In genomic region chr11:9190772-9191554, GRCm38 (mm10) we compare ENCODE assay signal across 9 mouse cellular contexts. TPM values are rescaled to one million over a fixed set of nuclear protein-coding genes. Genes with fewer than 3 reads are reported as not detected.
DNase-seq lines count a peak whose midpoint lies in the region; ATAC-seq and TF ChIP-seq lines count a peak whose summit lies in the region.
"Had no signal": no experiment of that assay in that cellular context is flagged by ENCODE, and none has a peak within 500 bp of the region (broad histone marks: within the 10 kb centered on the region; RNA-seq: fewer than 3 reads in every experiment).

No protein-coding gene starts in this region.

- 50% methylated on average over 11 of the region's 11 CpGs for WGBS in hindbrain, embryonic 15.5 days
- 47% methylated on average over 10 of the region's 11 CpGs for WGBS in limb, embryonic 14.5 days
- WGBS in neural tube, embryonic 14.5 days, result 58% methylated on average over 11 of the region's 11 CpGs

- H3K9ac ChIP-seq in hindbrain, embryonic 15.5 days, result no peak overlapping the region
- no peak overlapping the region for H3K9ac ChIP-seq in limb, embryonic 14.5 days (ENCODE audit: low read depth, low read length, severe bottlenecking)
- H3K9ac ChIP-seq in neural tube, embryonic 14.5 days (replicated peaks; ENCODE audit: low read depth, low read length), result no peak overlapping the region

- H3K4me1 ChIP-seq in hindbrain, embryonic 15.5 days (replicated peaks), result no peaks in the 10 kb centered on the region
- H3K4me1 ChIP-seq in limb, embryonic 14.5 days (ENCODE audit: control insufficient read depth, insufficient read depth, low read length), result no peaks in the 10 kb centered on the region
- H3K4me1 ChIP-seq in neural tube, embryonic 14.5 days (ENCODE audit: control insufficient read depth, insufficient read depth, low read length), result no peaks in the 10 kb centered on the region

- TF ChIP-seq POLR2A in limb, embryonic 14.5 days (IDR thresholded peaks at IDR 0.05; ENCODE audit: borderline replicate concordance, extremely low read depth, insufficient read depth, insufficient read length), result no peak

- no peak overlapping the region for H3K4me3 ChIP-seq in hindbrain, embryonic 15.5 days
- H3K4me3 ChIP-seq in limb, embryonic 14.5 days (replicated peaks; ENCODE audit: low read length), result no peak overlapping the region
- no peak overlapping the region for H3K4me3 ChIP-seq in neural tube, embryonic 14.5 days (ENCODE audit: low read depth, low read length)
- H3K4me3 ChIP-seq: erythroblast, embryonic 14.5 days had no signal

- no peaks in the 10 kb centered on the region for H3K27me3 ChIP-seq in hindbrain, embryonic 15.5 days
- H3K27me3 ChIP-seq in limb, embryonic 14.5 days (ENCODE audit: control insufficient read depth, insufficient read depth, low read length), result no peaks in the 10 kb centered on the region
- no peaks in the 10 kb centered on the region for H3K27me3 ChIP-seq in neural tube, embryonic 14.5 days (ENCODE audit: control insufficient read depth, insufficient read depth, low read length)

- ATAC-seq in hindbrain, embryonic 15.5 days (ENCODE audit: low FRiP score, low read depth), result 0 out of 2 replicates have a peak, but pooled peaks have one; percentile 45
- ATAC-seq in limb, embryonic 14.5 days (ENCODE audit: low FRiP score, low read depth), result peak; percentile 44; the same call in 1 of the 2 replicates
- peak; percentile 49; the same call in 1 of the 2 replicates for ATAC-seq in neural tube, embryonic 14.5 days (ENCODE audit: low read depth)

- no peaks in the 10 kb centered on the region for H3K9me3 ChIP-seq in hindbrain, embryonic 15.5 days
- no peaks in the 10 kb centered on the region for H3K9me3 ChIP-seq in limb, embryonic 14.5 days (ENCODE audit: control insufficient read depth, low read length)
- H3K9me3 ChIP-seq in neural tube, embryonic 14.5 days (ENCODE audit: control insufficient read depth, low read length), result no peaks in the 10 kb centered on the region

- H3K27ac ChIP-seq in hindbrain, embryonic 15.5 days (replicated peaks), result no peak overlapping the region
- no peak overlapping the region for H3K27ac ChIP-seq in limb, embryonic 14.5 days (replicated peaks; ENCODE audit: low read depth, low read length)
- H3K27ac ChIP-seq in neural tube, embryonic 14.5 days (ENCODE audit: low read depth, low read length), result no peak overlapping the region

- intact Hi-C loops in left cerebral cortex, postnatal 36 days (cut with DNase I), result no loop called here
- intact Hi-C loops in left cerebral cortex, postnatal 25 days (cut with DNase I), result no loop called here

- DNase-seq in lung, adult 18-20 months, result peak; percentile 7 to 28
- no peak for DNase-seq in lung, postnatal 14 days
- peak; percentile 22 for DNase-seq in limb, embryonic 14.5 days (ENCODE audit: low spot score)
- DNase-seq in left cerebral cortex, postnatal 36 days (ENCODE audit: low spot score in 2 of 2), result no peak
- DNase-seq in left cerebral cortex, postnatal 25 days (ENCODE audit: low spot score in 2 of 2), result no peak
- DNase-seq in cerebellum, adult 9-10 months, result no peak

- no peaks in the 10 kb centered on the region for H3K36me3 ChIP-seq in hindbrain, embryonic 15.5 days
- H3K36me3 ChIP-seq in limb, embryonic 14.5 days (ENCODE audit: control insufficient read depth, insufficient read depth, low read length), result no peaks in the 10 kb centered on the region
- no peaks in the 10 kb centered on the region for H3K36me3 ChIP-seq in neural tube, embryonic 14.5 days (ENCODE audit: control insufficient read depth, insufficient read depth, low read length)

- H3K4me2 ChIP-seq in hindbrain, embryonic 15.5 days, result no peak overlapping the region
- H3K4me2 ChIP-seq in limb, embryonic 14.5 days (replicated peaks; ENCODE audit: low read depth, low read length, severe bottlenecking), result no peak overlapping the region
- no peak overlapping the region for H3K4me2 ChIP-seq in neural tube, embryonic 14.5 days (ENCODE audit: low read depth, low read length)

RNA-seq across cellular contexts. Expression of gene Abca13, which starts 0.8 kb away (rescaled TPM):
- polyA plus RNA-seq in hindbrain, embryonic 15.5 days (2015; fragmentation: Nextera tagmentation; extraction: Ambion mirVana), result 0.03 TPM in 2 replicates
- 0.01 and 0.03 TPM in 2 replicates for polyA plus RNA-seq in limb, embryonic 14.5 days (2012; rRNA removed)
- 0.01 TPM in 1 of 2 replicates, not detected in the other for polyA plus RNA-seq in limb, embryonic 14.5 days (2014; fragmentation: Nextera tagmentation; extraction: Ambion mirVana)
- polyA plus RNA-seq in neural tube, embryonic 14.5 days (2014; fragmentation: Nextera tagmentation; extraction: Ambion mirVana), result 0.01 TPM in 1 of 2 replicates, not detected in the other
- total RNA-seq in left cerebral cortex, postnatal 36 days (2021), result under 1 TPM; 0.07 to 0.27 TPM
- under 1 TPM; 0.05 TPM for total RNA-seq in left cerebral cortex, postnatal 25 days (2021)
- polyA plus RNA-seq: erythroblast, embryonic 14.5 days had no signal

Comparison
In these comparisons a context has a peak if more than half of its experiments do, and no peak if none do; other contexts are left out.
1. DNase-seq: peak in lung, adult 18-20 months (2 of 2) and limb, embryonic 14.5 days (single experiment); none in lung, postnatal 14 days (single experiment), left cerebral cortex, postnatal 36 days (0 of 2), left cerebral cortex, postnatal 25 days (0 of 2) and cerebellum, adult 9-10 months (single experiment).
2. Peak in every context shown above with its lines, with median percentiles within 50 percentile points of each other: ATAC-seq.